Mouse (Mus musculus) forebrain, postnatal 0 days (tissue): ENCODE data around the gene Erich6. TPM values are rescaled to one million over a fixed set of nuclear protein-coding genes. Genes with fewer than 3 reads are reported as not detected.

ENCODE experiments used
- ATAC-seq: fragments of 200-750 bp; cut with Nextera tagmentation; 2 replicates; pipeline ENCODE4 v1.8.0; 2017; ENCODE audit warnings: mild to moderate bottlenecking, moderate library complexity
- DNase-seq: peaks from one replicate; pipeline ENCODE4 v3.0.0-alpha.2; 2015
- H3K27ac ChIP-seq: fragments of 300-500 bp; sonication (generic); 2 replicates; pipeline ENCODE4 v1.5.1; 2014; ENCODE audit warnings: low read depth, mild to moderate bottlenecking, antibody characterized with exemption, low read length, moderate library complexity, mixed read lengths
- H3K27me3 ChIP-seq: fragments of 300-500 bp; sonication (generic); 2 replicates; pipeline ENCODE4 v1.6.1; 2014; ENCODE audit warnings: mild to moderate bottlenecking, low read length, mixed read lengths; ENCODE audit not compliant: insufficient read depth
- H3K36me3 ChIP-seq: fragments of 300-500 bp; sonication (generic); 2 replicates; pipeline ENCODE4 v1.6.1; 2014; ENCODE audit warnings: mild to moderate bottlenecking, moderate library complexity; ENCODE audit not compliant: insufficient read depth
- H3K4me1 ChIP-seq: fragments of 300-500 bp; sonication (generic); 2 replicates; pipeline ENCODE4 v1.6.1; 2014; ENCODE audit warnings: antibody characterized with exemption; ENCODE audit not compliant: insufficient read depth
- H3K4me2 ChIP-seq: fragments of 300-500 bp; sonication (generic); 2 replicates; pipeline ENCODE4 v1.6.1; 2014; ENCODE audit warnings: low read depth, mild to moderate bottlenecking, moderate library complexity
- H3K4me3 ChIP-seq: fragments of 300-500 bp; sonication (generic); 2 replicates; pipeline ENCODE4 v1.5.1; 2014; ENCODE audit warnings: low read depth, low read length, mixed read lengths
- H3K9ac ChIP-seq: fragments of 300-500 bp; sonication (generic); 2 replicates; pipeline ENCODE4 v1.6.1; 2014; ENCODE audit warnings: mild to moderate bottlenecking
- H3K9me3 ChIP-seq: fragments of 300-500 bp; sonication (generic); 2 replicates; pipeline ENCODE4 v1.6.1; 2016; ENCODE audit warnings: low read length
- CTCF ChIP-seq: sonication (generic); IDR thresholded peaks from 2 replicates; pipeline ENCODE4 v1.5.1; 2016; ENCODE audit warnings: antibody characterized with exemption, control low read depth, low read depth
- WGBS: fragments of 180-500 bp; shearing (Covaris S2); extraction: QIAGEN DNeasy Blood & Tissue Kit; methylation state at CpG from one replicate; pipeline ENCODE4 v1.1.7; 2014; 5-methylcytosine and 5-hydroxymethylcytosine counted together
- polyA plus RNA-seq: library from polyadenylated mRNA; unstranded; fragments of >200 nt; fragmentation: Nextera tagmentation; extraction: Ambion mirVana; gene quantifications from 2 replicates; pipeline ENCODE4 v1.2.1, GENCODE M21; 2015
- total RNA-seq: library from RNA; depleted of rRNA; stranded (reverse); fragments of >200 nt; gene quantifications from 2 replicates; pipeline ENCODE4 v1.2.3, GENCODE M21; 2014

Gene Erich6
- total and polyA plus RNA-seq, 2 experiments from 2014 or later: 0.29 to 0.33 TPM

DNA sequence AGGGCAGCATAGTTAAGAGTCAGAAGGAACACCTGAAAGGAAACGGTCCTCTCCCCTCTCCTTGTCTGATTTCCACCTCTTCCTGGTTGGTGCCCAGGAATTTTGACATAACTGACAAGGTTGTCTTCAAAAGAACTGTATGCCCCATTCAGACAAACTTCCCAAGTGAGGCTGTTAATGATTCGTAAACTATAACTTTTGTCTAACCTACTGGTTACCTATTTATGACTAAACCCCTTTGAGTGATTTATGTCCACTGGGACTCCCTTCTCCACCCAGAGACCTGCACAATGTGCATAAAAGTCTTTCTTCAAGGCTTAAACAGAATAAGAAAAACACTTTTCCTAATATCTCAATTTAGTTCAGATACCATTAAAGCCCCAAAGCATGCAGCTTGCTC is 10.2 kb upstream of the Erich6 start:
- 95% methylated on average over 2 of the region's 2 CpGs for WGBS
- ATAC-seq (no peak), DNase-seq (no peak)
- Histone ChIP-seq H3K4me1 (no peaks in the 10 kb centered on the region), H3K9ac (no peak overlapping the region), H3K27ac (no peak overlapping the region), H3K4me2 (no peak overlapping the region), H3K27me3 (no peaks in the 10 kb centered on the region), H3K9me3 (no peaks in the 10 kb centered on the region), H3K4me3 (no peak overlapping the region), H3K36me3 (no peaks in the 10 kb centered on the region)
- no peak for TF ChIP-seq CTCF

DNA sequence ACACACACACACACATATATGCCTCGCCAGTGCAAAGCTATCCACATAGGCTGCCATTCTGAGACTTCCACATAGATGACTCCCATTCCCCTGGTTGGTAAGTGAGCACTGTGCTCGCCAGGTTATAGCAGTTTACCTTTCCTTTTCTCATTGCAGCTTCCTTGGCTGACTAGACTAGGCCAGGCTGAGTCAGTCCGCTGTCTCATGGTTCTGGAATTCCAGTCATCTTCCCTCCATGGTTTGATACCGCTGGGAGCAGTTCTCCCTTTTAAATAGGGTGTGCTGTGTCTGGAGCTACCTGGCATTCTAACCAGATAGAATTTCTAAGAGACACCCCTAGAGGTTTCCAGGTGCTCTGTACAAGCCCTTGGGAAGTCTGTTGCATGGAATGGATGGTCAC is 9.2 kb upstream of the Erich6 start:
- Histone ChIP-seq H3K4me1 (no peaks in the 10 kb centered on the region), H3K4me3 (no peak overlapping the region), H3K27me3 (no peaks in the 10 kb centered on the region), H3K9ac (no peak overlapping the region), H3K4me2 (no peak overlapping the region), H3K27ac (no peak overlapping the region), H3K9me3 (no peaks in the 10 kb centered on the region), H3K36me3 (no peaks in the 10 kb centered on the region)
- no peak for TF ChIP-seq CTCF
- DNase-seq: no peak
- no peak for ATAC-seq
- 81% methylated on average over 4 of the region's 4 CpGs for WGBS

DNA sequence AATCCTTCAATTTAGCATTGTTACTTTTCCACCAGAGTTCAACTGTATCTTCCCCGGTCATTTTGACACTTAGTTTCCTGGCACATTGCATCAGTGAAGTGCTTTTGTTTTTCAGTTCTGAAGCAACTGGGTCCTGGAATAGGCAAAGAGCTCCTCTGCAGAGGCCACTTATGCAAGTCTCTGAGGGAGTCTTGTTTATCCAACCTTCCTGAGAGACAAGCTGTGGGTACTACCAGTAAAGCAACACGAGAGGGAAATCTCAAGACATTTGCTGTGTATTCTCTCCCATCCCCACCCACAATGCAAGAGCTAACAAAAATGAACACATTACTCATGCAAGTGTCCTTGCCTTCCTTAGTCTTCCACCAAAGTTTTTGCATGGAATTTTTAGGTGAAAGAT is 5.3 kb downstream of the Erich6 start:
- Histone ChIP-seq H3K27ac (no peak overlapping the region), H3K9ac (no peak overlapping the region), H3K4me2 (no peak overlapping the region), H3K36me3 (no peaks in the 10 kb centered on the region), H3K9me3 (no peaks in the 10 kb centered on the region), H3K27me3 (no peaks in the 10 kb centered on the region), H3K4me1 (no peaks in the 10 kb centered on the region), H3K4me3 (no peak overlapping the region)
- 89% methylated on average over 2 of the region's 2 CpGs for WGBS
- no peak for TF ChIP-seq CTCF
- no peak for DNase-seq
- no peak for ATAC-seq

DNA sequence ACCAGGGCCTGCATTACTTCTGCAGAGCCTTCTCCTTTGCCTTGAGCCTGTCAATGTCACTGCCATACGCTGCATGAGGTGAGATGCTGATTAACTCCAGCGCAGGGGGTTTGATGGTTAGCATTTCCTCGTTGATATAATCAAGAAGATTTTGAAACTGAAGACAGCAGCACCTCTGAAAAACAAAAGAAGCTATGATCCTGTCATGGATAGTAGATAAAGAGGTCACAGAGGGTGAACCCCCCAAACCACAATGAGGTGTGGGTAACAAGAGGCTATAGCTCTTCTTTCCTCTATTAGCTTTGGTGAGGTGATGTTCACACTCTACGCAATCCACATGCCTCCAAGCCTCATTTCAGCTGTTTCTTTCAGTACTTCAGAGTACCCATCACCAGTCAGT is 12.0 kb downstream of the Erich6 start:
- Histone ChIP-seq H3K4me3 (no peak overlapping the region), H3K4me2 (no peak overlapping the region), H3K36me3 (no peaks in the 10 kb centered on the region), H3K9ac (no peak overlapping the region), H3K27me3 (no peaks in the 10 kb centered on the region), H3K9me3 (no peaks in the 10 kb centered on the region), H3K27ac (no peak overlapping the region), H3K4me1 (no peaks in the 10 kb centered on the region)
- ATAC-seq (no peak), DNase-seq (no peak)
- no peak for TF ChIP-seq CTCF
- WGBS: 93% methylated on average over 4 of the region's 4 CpGs

DNA sequence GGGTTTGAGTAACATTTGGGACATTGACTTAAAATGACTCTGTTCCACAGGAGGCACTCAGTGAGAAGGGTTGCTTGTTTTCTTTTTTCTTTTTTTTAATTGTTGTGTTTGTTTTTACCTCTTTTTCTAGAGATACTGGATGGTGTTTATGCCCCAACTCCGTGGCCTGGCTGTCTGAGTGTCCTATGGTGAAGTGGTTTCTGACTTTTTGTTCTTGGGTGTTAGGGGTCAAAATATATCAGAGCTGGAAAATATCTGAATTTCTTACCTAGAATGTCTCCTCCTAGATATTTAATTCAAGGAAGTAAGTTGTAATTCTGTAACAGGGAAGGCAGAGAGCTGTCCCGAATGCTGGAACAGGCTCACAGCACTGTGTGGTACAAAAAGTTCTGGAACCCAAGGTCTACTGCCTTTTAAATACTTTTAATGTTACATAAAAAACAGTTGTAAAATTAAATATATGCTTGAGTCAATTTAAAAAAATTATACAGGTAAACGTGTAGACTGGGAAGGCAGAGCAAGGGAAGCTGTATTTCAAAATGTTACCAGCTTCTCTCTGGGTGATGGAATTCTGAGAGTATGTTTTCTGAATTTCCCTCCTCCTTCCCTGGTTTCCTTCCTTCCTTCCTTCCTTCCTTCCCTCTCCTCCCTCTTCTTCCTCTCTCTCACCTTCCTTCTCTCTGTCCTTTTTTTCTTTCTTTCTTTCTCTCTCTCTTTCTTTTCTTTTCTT is 14.2 kb downstream of the Erich6 start:
- no peak for TF ChIP-seq CTCF
- no peaks in the 10 kb centered on the region for H3K9me3 ChIP-seq
- no peaks in the 10 kb centered on the region for H3K4me1 ChIP-seq
- no peak for ATAC-seq
- no peak overlapping the region for H3K9ac ChIP-seq
- no peaks in the 10 kb centered on the region for H3K36me3 ChIP-seq
- H3K4me3 ChIP-seq: no peak overlapping the region
- WGBS: 76% methylated on average over 3 of the region's 3 CpGs
- no peak overlapping the region for H3K27ac ChIP-seq
- no peak for DNase-seq
- H3K4me2 ChIP-seq: no peak overlapping the region
- no peaks in the 10 kb centered on the region for H3K27me3 ChIP-seq

DNA sequence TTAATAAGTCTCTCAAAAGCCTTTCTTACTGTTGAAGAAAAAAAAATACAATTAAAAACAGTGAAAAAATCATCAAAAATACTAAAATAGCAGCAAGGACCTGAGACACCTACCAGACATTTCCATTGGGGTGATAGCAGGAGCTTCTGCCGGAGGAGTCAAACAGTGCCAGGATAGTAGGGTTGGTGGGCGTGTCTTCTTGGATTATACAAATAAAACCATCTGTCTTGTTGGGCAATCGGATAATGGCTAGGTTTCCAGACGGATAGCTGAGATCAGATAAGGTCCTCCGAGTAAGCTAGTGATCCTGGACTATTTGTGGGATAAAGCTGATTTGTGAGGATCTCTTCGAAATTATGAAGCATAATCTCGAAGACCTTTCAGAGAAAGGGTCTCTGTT is 15.9 kb downstream of the Erich6 start:
- 89% methylated on average over 7 of the region's 7 CpGs for WGBS
- H3K4me1 ChIP-seq: no peaks in the 10 kb centered on the region

DNA sequence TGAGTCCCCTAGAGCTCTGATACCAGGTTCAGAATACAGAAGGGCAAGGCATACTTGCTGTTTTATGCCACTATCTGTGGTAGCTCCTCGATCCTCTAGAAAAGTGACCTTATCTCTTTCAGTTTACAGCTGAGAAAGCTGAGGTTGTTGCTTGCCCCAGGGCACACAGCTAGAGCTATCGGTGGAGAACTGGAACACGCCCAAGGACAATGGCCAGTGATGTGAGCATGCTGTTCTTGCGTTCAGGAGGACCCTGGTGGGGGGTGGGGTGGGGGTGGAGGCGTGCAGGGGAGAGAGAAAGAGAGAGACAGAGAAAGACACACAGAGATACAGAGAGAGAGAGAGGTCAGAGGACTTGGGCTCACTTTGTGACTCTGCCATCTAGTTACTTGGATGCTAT is 27.0 kb downstream of the Erich6 start:
- no peaks in the 10 kb centered on the region for H3K9me3 ChIP-seq
- 79% methylated on average over 5 of the region's 5 CpGs for WGBS

More for the DNA sequence above, 15.9 kb downstream of the Erich6 start:
- no peak overlapping the region for H3K27ac ChIP-seq
- no peaks in the 10 kb centered on the region for H3K9me3 ChIP-seq
- ATAC-seq (no peak), DNase-seq (no peak)
- no peak for TF ChIP-seq CTCF
- H3K4me3 ChIP-seq: no peak overlapping the region
- no peak overlapping the region for H3K4me2 ChIP-seq
- H3K36me3 ChIP-seq: no peaks in the 10 kb centered on the region
- no peaks in the 10 kb centered on the region for H3K27me3 ChIP-seq
- no peak overlapping the region for H3K9ac ChIP-seq

More for the DNA sequence above, 27.0 kb downstream of the Erich6 start:
- H3K36me3 ChIP-seq: no peaks in the 10 kb centered on the region
- no peak for TF ChIP-seq CTCF
- no peak overlapping the region for H3K27ac ChIP-seq
- H3K4me1 ChIP-seq: no peaks in the 10 kb centered on the region
- ATAC-seq (no peak), DNase-seq (no peak)
- H3K9ac ChIP-seq: no peak overlapping the region
- no peaks in the 10 kb centered on the region for H3K27me3 ChIP-seq
- no peak overlapping the region for H3K4me2 ChIP-seq
- H3K4me3 ChIP-seq: no peak overlapping the region
